Mouse (Mus musculus) neutrophil, adult 59 days (primary cell): ENCODE results near the gene Mblac1. TPM values are rescaled to one million over a fixed set of nuclear protein-coding genes. Genes with fewer than 3 reads are reported as not detected.

Source experiments
- total RNA-seq, 2 experiments: library from RNA; stranded (reverse); gene quantifications; 1 replicate in 1 of 2; 2 replicates in 1 of 2; pipeline ENCODE4 v1.2.4; 2023

The Mblac1 gene
- 1 to 10 TPM; 4.1 to 4.8 TPM for total RNA-seq

DNA sequence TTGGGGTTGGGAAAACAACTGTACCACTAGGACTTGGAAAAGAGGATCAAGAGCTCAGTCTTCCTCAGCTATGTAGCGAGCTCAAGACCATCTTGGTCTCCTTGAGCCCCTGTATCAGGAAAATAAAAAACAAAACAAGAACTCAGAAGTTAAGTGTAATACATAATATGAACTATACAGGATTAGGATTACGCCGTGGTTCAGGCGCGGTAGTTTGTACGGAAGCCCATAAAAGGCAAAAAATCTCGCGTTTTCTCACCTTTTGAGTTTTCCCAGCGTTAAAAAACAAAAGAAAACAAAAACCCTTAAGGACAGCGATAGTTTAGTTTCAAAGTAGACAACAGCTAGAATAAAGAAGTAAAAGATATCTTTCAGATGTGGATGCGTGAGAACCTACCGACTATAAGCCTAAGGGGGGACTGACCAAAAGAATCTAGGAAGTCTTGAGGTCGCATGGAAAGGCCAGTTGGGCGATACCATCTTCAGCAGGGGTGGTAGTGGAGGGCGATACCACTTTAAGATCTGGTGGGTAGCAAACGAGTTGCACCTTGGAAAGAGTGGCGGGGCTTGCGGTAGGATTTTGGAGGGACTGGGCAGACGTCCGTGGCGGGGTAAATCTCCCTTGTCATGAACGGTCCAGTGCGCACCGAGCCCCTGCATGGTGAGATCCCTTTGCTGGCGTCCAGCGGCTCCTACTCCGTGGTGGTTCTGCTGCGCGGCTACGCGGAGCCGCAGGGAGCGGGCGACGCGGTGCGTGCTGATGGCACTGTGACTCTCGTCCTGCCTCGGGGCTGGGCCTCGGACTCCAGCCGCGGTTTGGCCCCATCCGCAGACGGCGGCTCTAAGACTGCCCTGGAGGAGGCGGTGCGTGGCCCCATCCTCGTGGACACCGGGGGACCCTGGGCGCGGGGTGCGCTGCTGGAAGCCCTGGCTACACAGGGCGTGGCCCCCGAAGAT lies at the start of gene Mblac1:
TSS of gene Mblac1 (plus strand) at position 544 of the 957 bp plus-strand sequence.

DNA sequence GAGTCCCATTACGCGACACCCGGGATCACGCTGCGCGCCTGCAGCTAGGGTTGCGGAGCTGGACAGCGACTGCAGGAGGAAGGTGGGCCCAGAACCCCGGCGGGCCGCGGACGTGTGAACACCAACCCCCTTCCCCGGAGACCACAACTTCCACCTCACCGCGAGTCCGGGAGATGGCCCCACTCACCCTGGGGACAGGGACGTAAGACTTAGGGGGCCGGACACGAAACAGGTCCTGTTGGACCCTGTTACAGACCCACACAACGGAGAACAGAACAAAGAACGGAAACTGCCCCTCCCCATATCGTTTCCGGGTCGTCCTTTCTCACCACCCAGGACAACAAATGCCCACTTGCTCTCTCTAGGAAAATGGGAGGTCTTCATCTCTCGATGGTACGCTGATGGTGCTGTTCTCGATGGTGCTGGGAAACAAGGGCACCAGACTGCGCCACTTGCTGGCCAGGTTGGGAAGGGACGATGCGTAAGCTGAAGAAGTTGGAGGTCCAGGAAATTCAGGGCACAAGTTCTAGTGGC lies 38.6 kb upstream of the Mblac1 start, which contains the start of gene Zfp113:
TSS of gene Zfp113 (minus strand) at position 302 of the 534 bp plus-strand sequence.

DNA sequence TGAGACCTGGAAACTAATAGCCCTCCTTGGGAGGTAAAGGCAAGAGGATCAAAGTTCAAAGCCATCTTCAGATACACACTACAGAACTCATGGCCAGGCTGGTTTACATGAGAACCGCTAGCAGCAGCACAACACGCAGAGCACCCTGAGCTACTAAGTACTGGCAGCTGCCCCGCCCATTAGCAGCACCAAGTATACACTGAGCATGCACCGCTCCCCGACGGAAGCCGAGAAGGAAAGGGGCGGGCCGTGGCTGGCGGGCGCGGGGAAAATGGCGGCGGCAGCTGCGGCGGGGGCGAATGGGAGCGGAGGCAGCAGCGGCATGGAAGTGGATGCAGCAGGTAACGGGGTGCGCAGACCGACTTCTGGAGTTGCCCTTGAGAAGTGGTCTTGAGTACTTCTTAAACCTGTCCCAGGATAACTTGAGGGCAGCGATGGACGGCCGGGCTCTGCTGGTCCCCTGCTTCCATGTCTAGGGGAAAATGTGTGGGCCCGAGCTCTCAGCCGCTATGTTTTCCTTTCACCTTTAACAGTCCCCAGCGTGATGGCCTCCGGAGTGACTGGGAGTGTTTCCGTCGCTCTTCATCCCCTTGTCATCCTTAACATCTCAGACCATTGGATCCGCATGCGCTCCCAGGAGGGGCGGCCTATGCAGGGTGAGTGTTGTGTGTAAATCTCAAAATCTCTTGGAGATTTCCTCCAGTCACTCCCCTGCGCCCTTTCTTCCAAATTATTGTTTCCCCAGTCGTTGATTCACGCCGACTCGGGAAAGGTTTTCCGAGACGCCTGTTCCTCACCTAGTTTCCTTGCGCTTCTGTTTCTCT lies 33.1 kb upstream of the Mblac1 start, which contains the start of gene Cops6:
TSS of gene Cops6 (plus strand) at position 230 of the 824 bp plus-strand sequence.

DNA sequence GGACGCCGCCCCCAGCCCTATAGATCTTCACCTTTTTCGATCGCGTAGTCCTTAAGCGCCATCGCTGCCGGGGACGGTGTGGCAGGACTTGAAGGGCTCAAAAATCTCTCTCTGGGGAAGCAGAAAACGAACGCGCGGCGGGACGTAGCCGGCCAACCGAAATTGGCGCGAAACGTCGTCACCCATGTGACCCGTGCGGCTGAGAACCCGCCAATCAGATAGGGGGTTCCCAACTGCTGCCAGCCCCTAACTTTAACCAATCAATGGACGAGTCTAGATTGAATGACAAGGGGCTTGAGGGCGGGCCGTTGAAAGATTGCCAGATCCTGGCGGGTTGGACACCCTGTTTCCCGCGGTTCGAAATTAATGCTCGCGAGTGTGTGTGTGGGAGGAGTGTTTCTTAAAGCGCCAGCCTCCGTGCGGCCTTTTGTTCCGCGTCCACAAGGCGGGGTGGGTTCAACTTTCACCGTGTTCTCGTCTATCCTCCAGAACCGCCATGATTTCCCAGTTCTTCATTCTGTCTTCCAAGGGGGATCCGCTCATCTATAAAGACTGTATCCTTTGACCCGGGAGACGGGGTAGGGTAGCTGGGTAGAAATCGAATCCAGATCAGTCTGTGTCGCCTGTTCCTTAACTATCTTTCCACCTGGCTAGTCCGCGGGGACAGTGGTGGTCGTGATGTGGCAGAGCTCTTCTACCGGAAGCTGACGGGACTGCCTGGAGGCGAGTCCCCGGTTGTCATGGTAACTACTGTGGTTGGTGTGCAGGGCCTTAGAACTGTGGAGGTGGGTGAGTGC lies 22.2 kb upstream of the Mblac1 start, which contains the start of the genes Ap4m1 and Mcm7:
TSS of gene Ap4m1 (plus strand) at position 308 of the 797 bp plus-strand sequence.
TSS of gene Mcm7 (minus strand) at position 728 of the 797 bp plus-strand sequence.

DNA sequence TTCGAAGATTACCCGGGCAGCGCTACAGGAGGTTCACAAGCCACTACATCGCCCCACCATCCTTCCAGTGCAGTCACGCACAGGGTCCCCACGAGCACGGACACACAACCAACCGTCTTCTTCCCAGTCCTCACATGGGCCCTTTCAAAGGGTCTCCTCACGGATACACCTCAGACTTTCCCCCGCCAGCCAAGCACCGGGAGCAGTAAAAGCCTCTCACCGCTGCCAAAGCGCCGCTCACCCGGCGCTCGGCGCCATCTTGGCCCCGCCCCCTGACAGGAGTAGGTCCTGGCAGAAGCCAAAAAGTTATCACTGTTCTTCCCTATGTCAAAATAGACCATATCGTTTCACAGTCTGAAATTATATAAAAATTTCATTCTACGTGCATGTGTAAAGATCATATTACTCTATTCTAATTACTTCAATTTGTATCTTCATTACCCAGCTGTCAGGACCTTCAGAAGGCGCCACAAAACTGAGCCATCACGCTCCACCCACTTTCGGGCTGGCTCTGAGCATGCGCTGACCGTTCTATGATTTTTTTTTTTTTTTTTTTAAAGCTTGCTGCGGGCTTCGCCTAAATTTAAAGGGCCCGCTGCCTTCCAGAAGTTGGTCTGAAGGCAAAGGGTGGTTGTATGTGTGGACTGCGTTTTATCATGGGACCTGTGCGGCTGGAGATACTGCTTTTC lies 7.0 kb upstream of the Mblac1 start, which contains the start of the genes Taf6 and Cnpy4:
TSS of gene Taf6 (minus strand) at position 502 of the 689 bp plus-strand sequence.
TSS of gene Cnpy4 (plus strand) at position 536 of the 689 bp plus-strand sequence.

DNA sequence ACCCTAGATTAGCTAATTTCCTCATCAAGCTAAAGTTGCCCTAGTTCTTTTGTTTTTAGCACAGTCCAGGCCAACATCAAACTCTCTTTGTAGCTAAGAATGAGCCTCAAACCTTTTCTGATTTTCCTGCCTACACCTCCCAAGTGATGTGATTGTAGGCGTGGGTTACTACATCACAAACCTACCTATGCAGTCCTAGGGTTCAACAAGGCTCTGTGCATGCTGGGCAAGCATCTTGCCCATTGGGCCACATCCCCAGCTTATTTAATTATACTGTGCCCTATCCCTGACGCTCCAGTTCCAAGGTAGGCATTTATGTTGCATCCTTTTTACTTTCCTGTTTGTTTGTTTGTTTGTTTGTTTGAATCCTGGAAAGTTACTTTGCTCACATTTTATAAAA lies 31.6 kb downstream of the Mblac1 start, which contains the start of gene Nxpe5:
TSS of gene Nxpe5 (plus strand) at position 199 of the 400 bp plus-strand sequence.

Other genes with a start within 250 kb of the Mblac1 start
- not detected for gene Gjc3, start 231.2 kb upstream of the Mblac1 start, total RNA-seq
- under 1 TPM; 0.64 to 0.91 TPM for gene Azgp1, start 212.8 kb upstream of the Mblac1 start, total RNA-seq
- not detected for gene Smok3a, start 173.1 kb upstream of the Mblac1 start, total RNA-seq
- not detected for gene Smok3b, start 172.9 kb upstream of the Mblac1 start, total RNA-seq
- not detected for gene Smok3c, start 141.1 kb upstream of the Mblac1 start, total RNA-seq
- 1 to 10 TPM; 6.8 to 8.4 TPM for gene Zkscan1, start 109.2 kb upstream of the Mblac1 start, total RNA-seq
- 1 to 10 TPM; 5.3 to 6.4 TPM for gene Zscan21, start 77.4 kb upstream of the Mblac1 start, total RNA-seq
- gene Zfp113, start 38.6 kb upstream of the Mblac1 start, total RNA-seq, result 1 to 10 TPM; 4.4 to 4.8 TPM
- gene Cops6, start 33.2 kb upstream of the Mblac1 start, total RNA-seq, result 10 to 100 TPM; 40.2 to 44.5 TPM
- gene Ap4m1, start 22.3 kb upstream of the Mblac1 start, total RNA-seq, result 10 to 100 TPM; 24.8 to 30.5 TPM
- 100 to 1,000 TPM; 136 to 138 TPM for gene Mcm7, start 21.9 kb upstream of the Mblac1 start, total RNA-seq
- 10 to 100 TPM; 23.3 to 24.1 TPM for gene Taf6, start 6.9 kb upstream of the Mblac1 start, total RNA-seq
- 10 to 100 TPM in 1 of 2 experiments, 1 to 10 TPM in 1; 9.4 to 14.5 TPM for gene Cnpy4, start 6.8 kb upstream of the Mblac1 start, total RNA-seq
- under 1 TPM; 0.64 to 0.75 TPM for gene Nxpe5, start 31.6 kb downstream of the Mblac1 start, total RNA-seq
- gene Lamtor4, start 61.2 kb downstream of the Mblac1 start, total RNA-seq, result 100 to 1,000 TPM; 171 to 172 TPM
- gene BC037034, start 69.7 kb downstream of the Mblac1 start, total RNA-seq, result 100 to 1,000 TPM; 118 to 120 TPM
- not detected for gene Gal3st4, start 78.5 kb downstream of the Mblac1 start, total RNA-seq
- not detected for gene Gm43720, start 85.6 kb downstream of the Mblac1 start, total RNA-seq
- 1 to 10 TPM; 2.7 to 3.6 TPM for gene Gpc2, start 85.7 kb downstream of the Mblac1 start, total RNA-seq
- gene Stag3, start 85.9 kb downstream of the Mblac1 start, total RNA-seq, result 1 to 10 TPM; 1.4 to 2.7 TPM
- gene Pvrig, start 147.6 kb downstream of the Mblac1 start, total RNA-seq, result 1 to 10 TPM; 1.3 to 1.7 TPM
- 1 to 10 TPM; 8.2 to 9.5 TPM for gene Zfp157, start 247.2 kb downstream of the Mblac1 start, total RNA-seq